Mouse (Mus musculus) heart, embryonic 15.5 days (tissue): Measurements from ENCODE around the gene Gm20931. TPM values are rescaled to one million over a fixed set of nuclear protein-coding genes. Genes with fewer than 3 reads are reported as not detected.
"Not testable (repeated sequence)": the region's sequence is repeated elsewhere in the genome, so short reads cannot be mapped to it uniquely, and the experiment has no call there.

Source experiments
- ATAC-seq: fragments of 200-750 bp; cut with Nextera tagmentation; replicated peaks from 2 replicates; pipeline ENCODE4 v1.8.0; 2017; ENCODE audit warnings: low read depth, moderate TSS enrichment; ENCODE audit not compliant: insufficient number of reproducible peaks, insufficient read depth, low FRiP score
- H3K27ac ChIP-seq: fragments of 300-500 bp; sonication (generic); 2 replicates; pipeline ENCODE4 v1.5.1; 2015; ENCODE audit warnings: mild to moderate bottlenecking, inconsistent platforms
- H3K27me3 ChIP-seq: fragments of 300-500 bp; sonication (generic); 2 replicates; pipeline ENCODE4 v1.6.1; 2015; ENCODE audit warnings: inconsistent platforms
- H3K36me3 ChIP-seq: fragments of 300-500 bp; sonication (generic); 2 replicates; pipeline ENCODE4 v1.6.1; 2015; ENCODE audit warnings: mild to moderate bottlenecking, inconsistent platforms
- H3K4me1 ChIP-seq: fragments of 300-500 bp; sonication (generic); replicated peaks from 2 replicates; pipeline ENCODE4 v1.6.1; 2015; ENCODE audit warnings: inconsistent platforms
- H3K4me2 ChIP-seq: fragments of 300-500 bp; sonication (generic); 2 replicates; pipeline ENCODE4 v1.6.1; 2015; ENCODE audit warnings: inconsistent platforms, mild to moderate bottlenecking, moderate library complexity
- H3K4me3 ChIP-seq: fragments of 300-500 bp; sonication (generic); 2 replicates; pipeline ENCODE4 v1.5.1; 2015; ENCODE audit warnings: mild to moderate bottlenecking, inconsistent platforms
- H3K9ac ChIP-seq: fragments of 300-500 bp; sonication (generic); 2 replicates; pipeline ENCODE4 v1.6.1; 2015; ENCODE audit warnings: mild to moderate bottlenecking, inconsistent platforms
- H3K9me3 ChIP-seq: fragments of 300-500 bp; sonication (generic); replicated peaks from 2 replicates; pipeline ENCODE4 v1.6.1; 2016; ENCODE audit warnings: inconsistent platforms
- WGBS: fragments of 180-500 bp; shearing (Covaris S2); methylation state at CpG from one replicate; pipeline ENCODE4 v1.1.7; 2015; ENCODE audit warnings: mixed read lengths; 5-methylcytosine and 5-hydroxymethylcytosine counted together
- polyA plus RNA-seq: library from polyadenylated mRNA; unstranded; fragments of >200 nt; fragmentation: Nextera tagmentation; extraction: Ambion mirVana; gene quantifications from 2 replicates; pipeline ENCODE4 v1.2.1, GENCODE M21; 2015

The Gm20931 gene
- not detected in 2 replicates for polyA plus RNA-seq

DNA sequence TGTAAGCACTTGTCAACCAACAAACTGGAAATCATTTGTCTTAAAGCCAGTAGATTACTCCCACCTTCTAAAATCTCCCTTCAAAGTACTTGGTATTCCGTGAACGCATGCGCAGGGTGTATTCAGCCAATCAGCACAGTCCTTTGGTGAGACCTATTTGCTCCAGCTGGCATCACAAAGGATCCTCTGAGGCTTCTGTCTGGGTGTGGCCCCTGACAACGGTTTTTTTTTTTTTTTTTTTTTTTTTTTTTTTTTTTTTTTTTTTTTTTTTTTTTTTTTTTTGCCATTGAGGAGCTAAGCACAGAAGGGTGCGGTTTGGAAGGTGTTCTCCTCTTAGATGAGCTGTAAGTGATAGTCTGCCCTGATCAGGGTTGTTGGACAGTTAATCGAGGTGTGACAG lies at the start of gene Gm20931:
Gm20931 (plus strand) TSS at position 301 of the 400 bp plus-strand sequence.
- 80% methylated on average over 1 of the region's 6 CpGs for WGBS
- H3K27ac ChIP-seq, H3K9me3 ChIP-seq, H3K4me2 ChIP-seq, H3K27me3 ChIP-seq, H3K4me1 ChIP-seq, ATAC-seq, H3K36me3 ChIP-seq, H3K4me3 ChIP-seq, H3K9ac ChIP-seq: not testable (repeated sequence)
